Comparison of ENCODE assay signal across 18 mouse cellular contexts in genomic region chr7:136327281-136327680, GRCm38 (mm10).
DNase-seq lines count a peak whose midpoint lies in the region; ATAC-seq lines count a peak whose summit lies in the region.
"Had no signal": no experiment of that assay in that cellular context is flagged by ENCODE, and none has a peak within 500 bp of the region (broad histone marks: within the 10 kb centered on the region; RNA-seq: fewer than 3 reads in every experiment).

No protein-coding gene starts in this region.

- H3K4me2 ChIP-seq in heart, embryonic 11.5 days = no peak overlapping the region
- H3K4me2 ChIP-seq: heart, embryonic 13.5 days; hindbrain, embryonic 15.5 days; liver, embryonic 11.5 days had no signal

- no peak for ATAC-seq in heart, embryonic 11.5 days (replicated peaks; ENCODE audit: insufficient number of reproducible peaks, low FRiP score, low TSS enrichment)
- ATAC-seq: midbrain, embryonic 16.5 days had no signal

- no peak overlapping the region for H3K9ac ChIP-seq in heart, embryonic 11.5 days (ENCODE audit: low read depth, low read length)
- H3K9ac ChIP-seq: heart, embryonic 13.5 days; hindbrain, embryonic 15.5 days had no signal

- intact Hi-C loops in gastrocnemius, postnatal 14 days (cut with DNase I; ENCODE audit: low total_unique reads) = no loop called here
- intact Hi-C loops in heart, postnatal 25 days (cut with DNase I) = no loop called here

- no peaks in the 10 kb centered on the region for H3K4me1 ChIP-seq in heart, embryonic 11.5 days (ENCODE audit: control insufficient read depth, insufficient read depth, low read length)
- H3K4me1 ChIP-seq: forebrain, embryonic 10.5 days; hindbrain, embryonic 15.5 days had no signal

- no peak overlapping the region for H3K4me3 ChIP-seq in heart, embryonic 11.5 days (ENCODE audit: low read depth, low read length)
- H3K4me3 ChIP-seq: forebrain, embryonic 10.5 days; heart, embryonic 13.5 days; hindbrain, embryonic 15.5 days had no signal

- peak; percentile 94 for DNase-seq in heart, adult 11 months
- DNase-seq in gastrocnemius, postnatal 14 days = peak; percentile 11
- peak; percentile 27 for DNase-seq in heart, postnatal 25 days (ENCODE audit: low spot score)
- peak; percentile 10 for DNase-seq in lung, postnatal 25 days (ENCODE audit: low spot score)
- no peak for DNase-seq in MN1 (ENCODE audit: low spot score)
- no peak for DNase-seq in cerebellum, adult 9-11 months
- no peak for DNase-seq in adrenal gland, postnatal 14 days
- DNase-seq: B cell, adult 2 months; cerebellum, postnatal 14 days; kidney, adult 11 months; kidney, postnatal 10 days; right cerebral cortex, postnatal 25 days had no signal

- H3K36me3 ChIP-seq in heart, embryonic 11.5 days (ENCODE audit: control insufficient read depth, insufficient read depth, low read length) = no peaks in the 10 kb centered on the region
- H3K36me3 ChIP-seq: forebrain, embryonic 10.5 days; heart, embryonic 13.5 days; hindbrain, embryonic 15.5 days had no signal

- 72% methylated on average over 4 of the region's 4 CpGs for WGBS in heart, embryonic 11.5 days (ENCODE audit: insufficient replicate concordance)

- H3K27me3 ChIP-seq in heart, embryonic 11.5 days (ENCODE audit: control insufficient read depth, insufficient read depth, low read length) = no peaks in the 10 kb centered on the region
- H3K27me3 ChIP-seq: heart, embryonic 13.5 days; hindbrain, embryonic 15.5 days had no signal

- no peak overlapping the region for H3K27ac ChIP-seq in heart, embryonic 11.5 days (ENCODE audit: low read depth, low read length)
- H3K27ac ChIP-seq: forebrain, embryonic 10.5 days; heart, embryonic 13.5 days; hindbrain, embryonic 15.5 days had no signal

- no peaks in the 10 kb centered on the region for H3K9me3 ChIP-seq in heart, embryonic 11.5 days (replicated peaks; ENCODE audit: control insufficient read depth, low read length)
- H3K9me3 ChIP-seq: forebrain, embryonic 10.5 days; heart, embryonic 13.5 days; hindbrain, embryonic 15.5 days had no signal

Comparison
In these comparisons a context has a peak if more than half of its experiments do, and no peak if none do; other contexts are left out.
1. DNase-seq: peak in heart, adult 11 months (single experiment), gastrocnemius, postnatal 14 days (single experiment), heart, postnatal 25 days (single experiment) and lung, postnatal 25 days (single experiment); none in MN1 (single experiment), cerebellum, adult 9-11 months (single experiment) and adrenal gland, postnatal 14 days (single experiment).